ENCODE assay signal across 7 mouse cellular contexts in the genomic region with DNA sequence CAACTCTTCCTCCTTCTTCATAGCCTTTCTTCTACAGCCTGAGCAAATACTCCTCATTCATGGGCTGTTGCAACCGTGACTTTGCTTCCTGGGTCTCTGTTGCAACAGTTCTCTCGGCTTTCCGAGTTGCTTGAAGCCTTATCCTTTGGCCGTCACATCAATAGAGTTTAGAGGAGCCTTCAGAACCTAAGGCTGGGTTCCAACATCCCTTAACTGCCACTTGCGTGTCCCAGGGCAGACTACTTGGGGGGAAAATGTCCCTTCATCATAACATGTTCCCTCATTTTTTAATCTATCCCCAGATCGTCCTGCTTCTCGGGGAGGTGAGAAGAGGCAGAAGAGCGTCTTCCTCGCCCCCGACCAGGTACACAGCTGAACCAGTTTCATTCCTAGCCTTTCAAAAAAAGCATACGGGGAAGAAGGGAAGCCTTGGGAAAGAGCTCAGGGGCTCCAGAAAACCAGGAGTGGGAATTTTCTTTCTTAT. TPM values are rescaled to one million over a fixed set of nuclear protein-coding genes. Genes with fewer than 3 reads are reported as not detected.
DNase-seq lines count a peak whose midpoint lies in the region; ATAC-seq and TF ChIP-seq lines count a peak whose summit lies in the region.

No protein-coding gene starts in this region.

- H3K4me3 ChIP-seq in embryonic fibroblast, embryonic 13.5 days (ENCODE audit: insufficient read depth, low read length): peak overlapping the region; percentile 75
- H3K4me3 ChIP-seq in midbrain, embryonic 15.5 days: peak overlapping the region; percentile 71

- H3K4me2 ChIP-seq in midbrain, embryonic 15.5 days: peak overlapping the region; percentile 83

- peak overlapping the region; percentile 69 for H3K9ac ChIP-seq in midbrain, embryonic 15.5 days

- TF ChIP-seq CTCF in embryonic fibroblast, embryonic 13.5 days (IDR thresholded peaks at IDR 0.05; ENCODE audit: borderline replicate concordance, insufficient read depth, low read length): no peak

- TF ChIP-seq POLR2A in embryonic fibroblast, embryonic 13.5 days (IDR thresholded peaks at IDR 0.05; ENCODE audit: low read depth, low read length): no peak

- 0 out of 2 replicates have a peak, but pooled peaks cover 1% of the 10 kb centered on the region for H3K36me3 ChIP-seq in midbrain, embryonic 15.5 days (replicated peaks)

- no peaks in the 10 kb centered on the region for H3K27me3 ChIP-seq in midbrain, embryonic 15.5 days (replicated peaks)

- ATAC-seq in midbrain, embryonic 15.5 days (replicated peaks): 0 out of 2 replicates have a peak, but pooled peaks have one; percentile 15

- no peaks in the 10 kb centered on the region; the same call in 1 of the 2 replicates for H3K4me1 ChIP-seq in embryonic fibroblast, embryonic 13.5 days (ENCODE audit: control insufficient read depth, insufficient read depth, low read length)
- peaks cover 31% of the 10 kb centered on the region for H3K4me1 ChIP-seq in midbrain, embryonic 15.5 days

- DNase-seq in CD8-positive naive resting alpha-beta T cell, adult 2 months (ENCODE audit: low read depth in 2 of 2, low spot score in 2 of 2): peak; percentile 11 to 27
- DNase-seq in MN1 (ENCODE audit: low spot score) (peak; percentile 45), liver (peak; percentile 59)
- DNase-seq in heart, postnatal 4 days: peak; percentile 38
- peak; percentile 64 for DNase-seq in thymus, postnatal 0 days (ENCODE audit: low spot score)

- peak overlapping the region; percentile 97 for H3K27ac ChIP-seq in embryonic fibroblast, embryonic 13.5 days (ENCODE audit: insufficient read depth, low read length)
- H3K27ac ChIP-seq in midbrain, embryonic 15.5 days: peak overlapping the region; percentile 93

- under 1% methylated on average over 11 of the region's 11 CpGs for WGBS in midbrain, embryonic 15.5 days

- H3K9me3 ChIP-seq in midbrain, embryonic 15.5 days: no peaks in the 10 kb centered on the region

RNA-seq across cellular contexts. Expression of gene Prune1, which starts 0.5 kb away (rescaled TPM):
- 22.2 and 22.9 TPM in 2 replicates for polyA plus RNA-seq in embryonic fibroblast, embryonic 13.5 days (2011; ENCODE audit: insufficient read length, low read depth, missing spikeins)
- total RNA-seq in heart, postnatal 4 days (2021): 10 to 100 TPM; 33.2 to 36.3 TPM
- polyA plus RNA-seq in midbrain, embryonic 15.5 days (2015; fragmentation: Nextera tagmentation; extraction: Ambion mirVana): 67.9 and 76.9 TPM in 2 replicates
- polyA plus RNA-seq in thymus, postnatal 0 days (2015; fragmentation: Nextera tagmentation; extraction: Ambion mirVana): 9.0 and 10.1 TPM in 2 replicates

RNA-seq across cellular contexts. Expression of gene Mindy1, which starts 1.3 kb away (rescaled TPM):
- polyA plus RNA-seq in embryonic fibroblast, embryonic 13.5 days (2011; ENCODE audit: insufficient read length, low read depth, missing spikeins): 25.5 and 26.9 TPM in 2 replicates
- 10 to 100 TPM; 23.1 to 28.0 TPM for total RNA-seq in heart, postnatal 4 days (2021)
- polyA plus RNA-seq in midbrain, embryonic 15.5 days (2015; fragmentation: Nextera tagmentation; extraction: Ambion mirVana): 43.0 and 43.7 TPM in 2 replicates
- 20.1 and 22.8 TPM in 2 replicates for polyA plus RNA-seq in thymus, postnatal 0 days (2015; fragmentation: Nextera tagmentation; extraction: Ambion mirVana)

RNA-seq across cellular contexts. Expression of gene Anxa9, which starts 24.6 kb away (rescaled TPM):
- polyA plus RNA-seq in embryonic fibroblast, embryonic 13.5 days (2011; ENCODE audit: insufficient read length, low read depth, missing spikeins): 0.79 and 1.2 TPM in 2 replicates
- under 1 TPM; 0.14 to 0.24 TPM for total RNA-seq in heart, postnatal 4 days (2021)
- polyA plus RNA-seq in midbrain, embryonic 15.5 days (2015; fragmentation: Nextera tagmentation; extraction: Ambion mirVana): 0.33 and 0.56 TPM in 2 replicates
- polyA plus RNA-seq in thymus, postnatal 0 days (2015; fragmentation: Nextera tagmentation; extraction: Ambion mirVana): 0.50 and 0.73 TPM in 2 replicates

RNA-seq across cellular contexts. Expression of gene Bnipl, which starts 31.4 kb away (rescaled TPM):
- not detected in 2 replicates for polyA plus RNA-seq in embryonic fibroblast, embryonic 13.5 days (2011; ENCODE audit: insufficient read length, low read depth, missing spikeins)
- not detected for total RNA-seq in heart, postnatal 4 days (2021)
- 0.22 and 0.33 TPM in 2 replicates for polyA plus RNA-seq in midbrain, embryonic 15.5 days (2015; fragmentation: Nextera tagmentation; extraction: Ambion mirVana)
- polyA plus RNA-seq in thymus, postnatal 0 days (2015; fragmentation: Nextera tagmentation; extraction: Ambion mirVana): 0.35 and 0.40 TPM in 2 replicates

RNA-seq across cellular contexts. Expression of gene Cers2, which starts 32.2 kb away (rescaled TPM):
- 159 and 178 TPM in 2 replicates for polyA plus RNA-seq in embryonic fibroblast, embryonic 13.5 days (2011; ENCODE audit: insufficient read length, low read depth, missing spikeins)
- total RNA-seq in heart, postnatal 4 days (2021): 10 to 100 TPM; 67.2 to 69.6 TPM
- polyA plus RNA-seq in midbrain, embryonic 15.5 days (2015; fragmentation: Nextera tagmentation; extraction: Ambion mirVana): 97.6 and 97.8 TPM in 2 replicates
- 120 and 126 TPM in 2 replicates for polyA plus RNA-seq in thymus, postnatal 0 days (2015; fragmentation: Nextera tagmentation; extraction: Ambion mirVana)

Comparison
In these comparisons a context has a peak if more than half of its experiments do, and no peak if none do; other contexts are left out.
1. Peak in every context shown above with its lines: DNase-seq, ATAC-seq, H3K4me3 ChIP-seq and H3K27ac ChIP-seq.